Mouse (Mus musculus) spleen, embryonic (tissue): ENCODE measurements around the gene Ppp4r1.

Experiments used
- CTCF ChIA-PET: fragments of 350-600 bp; sonication (Branson Sonifier 250); formaldehyde crosslinking; loops from one replicate; lab custom pipeline; 2022; lab: Charles Lee

The Ppp4r1 gene

DNA sequence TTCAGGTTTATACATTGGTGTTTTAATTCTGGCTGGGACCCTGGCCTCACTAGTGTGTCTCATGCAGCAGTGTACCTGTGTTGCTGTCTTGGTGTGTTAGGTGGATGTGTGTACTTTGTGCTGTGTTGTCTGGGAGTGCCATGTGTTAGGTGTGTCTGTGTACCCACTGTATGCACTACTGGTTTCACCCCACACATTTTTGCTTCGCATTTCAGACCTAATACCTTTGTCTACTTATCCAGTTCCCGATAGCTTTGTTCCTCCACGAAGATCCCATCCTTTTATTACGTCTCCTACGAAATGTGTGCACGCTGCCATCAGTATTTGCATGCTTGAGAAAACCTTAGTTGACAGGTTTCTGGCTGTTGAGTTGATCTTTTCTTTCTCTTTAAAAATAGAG lies 18.1 kb downstream of the Ppp4r1 start:
- CTCF ChIA-PET = no interaction called here

DNA sequence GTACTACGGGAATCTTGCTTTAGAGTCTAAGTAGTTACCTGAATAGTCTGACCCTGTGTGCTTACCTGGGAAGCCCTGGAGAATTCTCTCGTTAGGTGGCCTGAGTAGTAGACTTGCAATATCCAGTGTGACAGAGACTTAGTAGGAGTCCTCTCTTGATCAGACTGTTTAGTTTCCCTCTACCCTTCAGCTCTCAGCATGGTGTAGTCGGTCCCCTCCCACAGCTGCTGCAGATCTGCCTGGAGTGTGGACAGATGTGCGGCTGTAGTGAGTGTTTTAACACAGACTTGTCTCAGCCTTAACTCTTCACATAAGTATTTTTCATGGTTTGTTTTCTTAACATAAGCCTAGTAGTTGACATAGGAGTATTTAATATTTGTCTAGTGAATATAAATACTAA lies 19.7 kb downstream of the Ppp4r1 start:
- CTCF ChIA-PET = no interaction called here

DNA sequence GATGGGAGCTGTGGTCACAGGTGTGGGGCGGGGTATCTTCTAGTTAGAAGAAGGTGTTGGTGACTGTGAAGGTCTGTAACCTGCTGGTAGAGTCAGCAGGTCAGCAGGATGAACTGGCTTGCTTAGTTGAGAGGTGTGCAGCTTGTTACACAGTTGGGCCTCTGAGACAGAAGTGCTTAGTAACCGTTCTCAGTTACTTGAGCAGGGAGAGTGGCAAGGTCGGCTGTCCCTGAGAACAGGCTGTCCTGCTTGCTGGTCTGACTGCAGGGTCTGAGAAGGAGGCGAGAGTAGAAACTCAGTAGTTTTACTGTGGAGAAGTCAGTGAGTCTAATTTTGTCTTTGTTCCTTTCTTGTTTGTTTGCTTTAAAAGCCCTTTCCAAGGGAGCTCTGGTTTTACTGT lies 23.6 kb downstream of the Ppp4r1 start:
- CTCF ChIA-PET = no interaction called here

DNA sequence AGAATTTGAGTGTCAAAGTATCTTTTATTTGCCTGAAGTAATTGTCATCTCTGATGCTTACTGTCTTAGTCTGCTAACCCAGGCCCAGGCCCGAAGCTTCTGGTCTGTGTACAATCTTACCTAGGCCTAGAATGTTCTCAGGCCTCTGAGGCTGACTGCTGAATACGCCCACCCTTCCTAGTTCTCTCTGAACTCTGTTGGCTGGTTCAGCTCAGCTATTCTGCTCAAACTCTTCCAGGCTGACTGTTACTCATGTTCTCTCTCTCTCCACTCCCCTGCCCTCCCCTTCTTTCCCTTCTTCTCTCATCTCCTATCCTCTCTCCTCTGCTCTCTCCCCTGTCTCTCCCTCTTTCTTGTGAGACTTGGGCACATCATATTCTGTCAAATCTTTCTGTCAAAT lies 24.0 kb downstream of the Ppp4r1 start:
- CTCF ChIA-PET = no interaction called here

DNA sequence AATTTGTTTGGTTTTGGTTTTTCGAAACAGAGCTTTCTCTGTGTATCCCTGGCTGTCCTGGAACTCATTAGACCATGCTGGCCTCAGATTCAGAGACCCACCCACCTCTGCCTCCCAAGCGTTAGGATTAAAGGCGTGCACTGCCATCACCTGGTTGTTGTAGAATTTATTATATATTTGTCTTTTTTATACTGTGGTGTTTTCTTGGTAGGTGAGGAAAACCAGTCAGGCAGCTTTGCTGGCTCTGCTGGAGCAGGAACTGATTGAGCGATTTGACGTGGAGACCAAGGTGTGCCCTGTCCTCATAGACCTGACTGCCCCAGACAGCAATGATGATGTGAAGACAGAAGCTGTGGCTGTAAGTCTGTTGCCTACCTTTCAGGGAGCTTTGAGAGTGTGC lies 28.7 kb downstream of the Ppp4r1 start:
- CTCF ChIA-PET = no interaction called here

DNA sequence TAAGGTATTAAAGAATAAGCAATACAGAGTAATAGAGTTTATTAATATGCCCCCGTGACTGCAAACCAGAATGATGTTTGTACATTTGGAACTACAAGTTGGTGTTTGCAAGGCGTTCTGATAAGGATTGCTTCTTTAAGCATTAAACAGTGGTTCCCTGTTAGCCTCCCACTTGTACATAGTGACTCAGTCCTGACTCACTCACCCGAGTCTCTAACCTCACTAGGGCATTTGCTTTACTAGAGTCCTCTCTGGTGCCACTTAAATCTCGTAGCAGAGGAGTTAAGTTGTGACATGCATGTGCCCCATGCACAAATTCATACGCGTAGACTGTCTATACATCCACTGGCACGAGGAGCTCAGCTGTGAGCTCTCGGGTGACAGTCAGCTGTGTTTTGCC lies 31.4 kb downstream of the Ppp4r1 start:
- CTCF ChIA-PET = no interaction called here

DNA sequence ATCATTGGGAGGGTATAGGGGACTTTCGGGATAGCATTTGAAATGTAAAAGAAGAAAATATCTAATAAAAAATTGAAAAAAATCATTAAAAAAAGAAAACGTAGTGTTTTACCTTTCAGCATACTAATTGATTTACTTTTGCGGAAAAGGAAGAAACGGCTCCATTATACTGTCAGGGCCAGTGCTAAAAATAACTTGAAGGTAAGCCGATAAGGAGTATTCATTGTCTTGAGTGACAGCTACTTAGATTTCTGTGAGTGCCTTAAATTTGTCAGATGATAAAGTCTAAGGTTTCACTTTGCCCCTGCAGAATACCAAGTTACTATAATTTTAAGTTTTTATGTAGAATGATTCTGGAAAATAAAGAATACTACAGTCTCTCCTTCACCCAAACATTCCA lies 37.8 kb downstream of the Ppp4r1 start:
- CTCF ChIA-PET = interaction anchor here (1.2 kb wide), 1 partner anchor 113 kb away, joined by 6 read pairs; no protein-coding TSS in a partner anchor

DNA sequence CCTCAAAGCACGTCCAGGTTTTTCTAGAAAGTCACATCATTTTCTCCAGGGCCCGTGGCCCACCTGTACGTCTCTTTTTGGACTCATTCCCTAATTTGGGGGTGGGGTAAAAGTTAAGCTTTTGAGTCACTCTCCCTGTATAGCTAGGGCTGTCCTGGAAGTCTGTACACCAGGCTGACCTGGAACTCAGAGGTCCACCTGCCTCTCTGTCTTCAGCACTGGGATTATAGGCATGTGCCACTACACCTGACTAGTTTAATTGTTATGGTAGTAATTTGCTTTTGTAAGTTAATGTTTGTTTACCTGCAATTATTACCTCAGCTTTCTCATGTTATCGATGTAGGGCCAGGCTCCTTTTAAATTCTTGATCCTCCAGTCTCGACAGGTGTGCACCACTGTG lies 40.0 kb downstream of the Ppp4r1 start:
- CTCF ChIA-PET = no interaction called here

DNA sequence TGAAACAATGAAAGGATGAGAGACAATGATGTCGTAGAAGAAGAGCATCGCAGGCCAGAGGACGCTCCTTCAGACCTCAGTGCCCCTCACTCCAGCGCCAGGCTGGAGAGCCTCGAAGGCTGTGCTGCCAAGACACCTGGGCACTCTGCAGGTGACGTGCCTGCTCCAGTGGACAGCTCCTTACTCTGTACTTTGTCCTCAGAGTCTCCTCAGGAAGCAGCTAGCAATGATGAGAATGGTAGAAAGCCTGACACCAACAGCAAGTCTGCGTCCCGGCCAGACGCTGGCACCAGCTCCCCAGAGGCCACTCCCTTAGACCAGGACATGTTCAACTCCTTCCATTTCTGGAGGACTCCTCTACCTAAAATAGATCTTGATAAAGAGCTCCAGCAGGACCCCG lies 41.9 kb downstream of the Ppp4r1 start:
- CTCF ChIA-PET = no interaction called here

DNA sequence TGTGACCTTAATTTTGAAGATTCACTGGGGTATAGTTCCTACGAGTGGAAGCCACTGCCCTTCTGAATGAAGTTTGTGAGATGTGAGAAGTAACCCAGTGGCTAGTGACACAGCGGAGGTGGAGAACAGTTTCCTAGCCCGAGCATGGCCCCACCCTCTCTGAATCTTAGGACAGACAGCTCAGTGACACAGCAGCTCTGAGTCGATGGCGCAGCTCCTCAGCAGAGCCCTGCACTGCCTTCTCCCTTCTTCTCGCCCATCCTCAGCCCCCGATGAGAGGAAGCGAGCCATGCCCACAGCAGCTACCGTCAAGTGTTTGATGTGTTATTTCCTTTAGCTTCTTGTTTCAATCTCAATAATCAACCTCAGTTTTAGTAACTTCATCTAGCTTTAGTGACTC lies 43.9 kb downstream of the Ppp4r1 start:
- CTCF ChIA-PET = no interaction called here

DNA sequence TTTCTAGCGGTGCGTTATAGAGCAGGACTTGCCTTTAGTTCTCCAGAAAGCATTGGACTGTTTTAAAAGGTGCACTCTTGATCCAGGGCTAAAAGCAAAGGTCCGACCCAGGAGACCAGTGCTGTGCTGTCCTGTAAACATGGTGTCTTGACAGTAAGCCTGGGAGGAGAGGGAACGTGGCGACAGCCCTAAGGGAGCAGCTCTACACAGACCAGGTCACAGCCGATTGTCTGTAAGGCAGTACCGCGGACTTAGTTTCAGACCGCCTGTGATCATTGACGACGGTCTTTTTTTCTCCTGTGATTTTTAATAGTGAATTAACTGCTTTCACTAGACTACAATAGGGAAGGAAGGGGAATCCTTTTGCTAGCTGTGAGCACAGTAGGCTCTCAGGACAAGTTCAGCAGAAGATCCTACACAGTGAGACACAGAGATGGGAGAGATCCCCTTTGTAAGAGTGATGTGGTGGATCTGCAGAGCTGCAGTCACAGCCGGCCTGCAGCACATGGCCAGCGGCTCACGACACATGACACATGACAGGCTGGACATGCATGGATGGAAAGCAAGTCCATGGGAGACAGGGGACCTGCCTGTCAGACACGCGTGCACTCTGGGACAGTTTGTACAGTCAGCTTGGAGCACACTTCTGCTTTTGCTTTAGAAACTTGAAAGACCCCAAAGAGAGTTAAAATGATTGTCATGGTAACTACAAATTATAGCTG lies 44.9 kb downstream of the Ppp4r1 start:
- CTCF ChIA-PET = no interaction called here

DNA sequence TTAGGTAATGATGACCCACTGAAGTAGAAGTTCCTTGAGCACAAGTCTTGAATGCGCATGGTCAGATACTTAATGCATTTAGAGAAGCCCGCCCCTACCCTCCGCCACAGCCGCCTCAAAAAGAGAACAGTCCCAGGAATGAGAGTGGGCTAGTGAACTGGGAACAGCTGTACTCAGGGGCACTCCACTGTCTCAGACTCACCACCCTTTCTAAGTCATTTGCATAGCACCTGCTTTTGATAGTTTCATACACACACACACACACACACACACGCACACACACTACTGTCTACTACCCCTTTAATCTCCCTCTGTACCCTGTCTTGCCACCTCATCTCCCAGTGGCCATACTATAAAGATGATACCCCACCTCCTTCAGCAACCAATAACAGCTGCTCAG lies 45.5 kb downstream of the Ppp4r1 start:
- CTCF ChIA-PET = no interaction called here

DNA sequence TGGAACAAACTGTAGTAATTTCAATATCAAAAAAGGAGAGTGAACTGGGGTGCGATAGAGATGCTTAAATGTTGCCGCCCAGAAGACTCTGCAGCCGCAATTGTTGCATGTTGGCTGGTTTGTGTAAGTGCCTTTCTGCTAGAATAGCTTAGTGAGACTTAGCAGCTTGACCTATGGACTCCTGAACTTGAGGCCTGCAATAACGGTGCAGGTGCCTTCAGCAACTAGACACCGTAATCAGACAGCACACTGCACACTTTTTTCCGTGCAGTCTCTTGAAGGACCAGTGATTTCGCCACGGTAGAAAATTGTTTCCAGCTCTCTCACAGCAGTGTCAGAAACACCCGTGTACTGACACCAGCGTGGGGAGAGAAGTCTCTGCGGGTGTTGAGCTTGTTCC lies 46.6 kb downstream of the Ppp4r1 start:
- CTCF ChIA-PET = interaction anchor here (0.7 kb wide), 1 partner anchor 78 kb away, joined by 4 read pairs; no protein-coding TSS in a partner anchor

DNA sequence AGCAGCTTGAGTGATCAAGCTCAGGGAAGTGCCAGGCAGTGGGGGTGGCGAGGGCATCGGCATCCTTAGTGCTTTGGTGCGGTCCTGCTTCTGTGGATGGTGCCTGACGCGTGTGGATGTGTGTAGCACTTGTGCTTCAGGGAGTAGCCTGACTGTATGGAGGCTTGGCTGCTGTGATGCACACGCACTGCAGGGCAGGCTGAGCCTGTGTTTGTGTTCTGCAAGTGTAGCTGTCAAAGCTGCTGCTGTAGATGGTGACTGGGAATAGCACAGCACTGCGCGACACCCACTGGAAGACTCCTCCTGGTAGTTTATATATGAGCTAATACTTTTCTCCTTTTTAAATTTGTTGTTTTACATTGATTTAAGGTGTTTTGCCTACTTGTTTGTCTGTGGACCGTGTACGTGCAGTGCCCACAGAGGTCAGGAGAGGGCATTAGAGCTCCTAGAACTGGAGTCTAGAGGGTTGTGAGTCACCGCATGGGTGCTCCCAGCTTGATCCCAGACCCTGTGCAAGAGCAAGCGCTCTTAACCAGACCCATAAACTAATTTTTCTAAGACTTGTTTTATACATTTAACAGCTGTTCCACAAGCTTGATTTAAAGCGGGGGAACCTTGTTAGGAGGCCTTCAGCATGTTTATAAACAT lies 48.0 kb downstream of the Ppp4r1 start:
- CTCF ChIA-PET = no interaction called here

DNA sequence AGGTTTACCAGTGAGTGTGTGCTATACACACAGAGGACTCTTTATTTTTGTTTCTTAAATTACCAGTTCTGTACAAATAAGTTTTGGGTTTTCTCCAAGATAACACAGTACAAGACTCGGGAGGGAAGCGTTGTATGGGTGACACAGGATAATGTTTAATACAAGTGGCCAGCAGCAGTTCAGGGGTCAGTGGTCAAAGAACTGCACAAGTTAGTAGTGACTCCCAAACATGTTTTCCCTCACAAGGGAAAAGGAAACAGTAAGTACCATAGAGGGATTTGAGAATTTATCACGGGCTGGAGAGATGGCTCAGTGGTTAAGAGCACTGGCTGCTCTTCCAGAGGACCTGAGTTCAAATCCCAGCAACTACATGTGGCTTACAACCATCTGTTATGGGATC lies 51.5 kb downstream of the Ppp4r1 start:
- CTCF ChIA-PET = interaction anchor here (0.7 kb wide), 1 partner anchor 96 kb away, joined by 3 read pairs; no protein-coding TSS in a partner anchor

DNA sequence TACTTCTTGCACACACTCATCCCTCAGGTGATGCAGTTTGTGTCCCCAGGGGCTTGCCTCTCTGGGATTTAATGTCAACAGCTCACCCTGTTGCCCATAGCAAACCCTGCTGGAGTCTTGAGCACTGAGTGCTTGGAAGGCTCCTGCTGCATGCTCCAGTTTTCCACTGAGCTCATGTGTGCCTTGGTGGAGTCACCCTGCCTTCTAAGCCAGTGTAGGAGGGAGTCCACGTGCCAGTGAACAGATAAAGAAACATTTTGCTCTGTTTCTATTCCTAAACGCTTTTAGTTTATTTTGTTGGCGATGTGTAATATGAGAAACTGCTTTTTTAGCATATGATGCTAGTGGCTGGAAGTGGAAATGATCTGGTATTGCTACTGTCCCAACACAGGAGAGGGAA lies 54.4 kb downstream of the Ppp4r1 start:
- CTCF ChIA-PET = no interaction called here

DNA sequence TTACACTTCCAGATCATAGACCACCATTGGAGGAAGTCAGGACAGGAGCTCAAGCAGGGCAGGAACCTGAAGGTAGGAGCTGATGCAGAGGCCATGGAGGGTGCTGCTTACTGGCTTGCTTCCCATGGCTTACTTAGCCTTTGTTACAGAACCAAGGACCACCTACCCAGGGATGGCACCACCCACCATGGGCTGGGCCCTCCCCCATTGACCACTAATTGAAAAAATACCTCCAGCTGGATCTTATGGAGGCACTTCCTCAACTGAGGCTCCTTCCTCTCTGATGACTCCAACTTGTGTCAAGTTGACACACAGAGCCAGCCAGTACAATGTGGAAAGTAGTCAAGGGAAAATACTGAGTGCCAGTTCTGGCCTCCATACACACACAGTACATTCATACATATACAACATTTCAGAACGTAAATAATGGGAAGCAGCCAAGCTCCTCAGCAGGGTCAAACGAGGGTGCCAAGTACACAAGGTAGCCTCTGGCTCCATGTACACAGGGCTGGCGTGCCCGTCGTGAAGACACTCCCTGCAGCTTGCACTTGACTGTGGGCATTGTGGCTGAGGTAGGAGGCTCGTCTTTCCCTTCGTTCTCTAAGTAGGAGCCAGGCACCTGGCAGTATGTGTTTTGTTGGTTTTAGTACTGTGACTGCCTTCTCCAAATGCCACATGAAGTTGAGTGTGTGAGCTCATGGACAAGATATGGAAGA lies 57.3 kb downstream of the Ppp4r1 start:
- CTCF ChIA-PET = no interaction called here

DNA sequence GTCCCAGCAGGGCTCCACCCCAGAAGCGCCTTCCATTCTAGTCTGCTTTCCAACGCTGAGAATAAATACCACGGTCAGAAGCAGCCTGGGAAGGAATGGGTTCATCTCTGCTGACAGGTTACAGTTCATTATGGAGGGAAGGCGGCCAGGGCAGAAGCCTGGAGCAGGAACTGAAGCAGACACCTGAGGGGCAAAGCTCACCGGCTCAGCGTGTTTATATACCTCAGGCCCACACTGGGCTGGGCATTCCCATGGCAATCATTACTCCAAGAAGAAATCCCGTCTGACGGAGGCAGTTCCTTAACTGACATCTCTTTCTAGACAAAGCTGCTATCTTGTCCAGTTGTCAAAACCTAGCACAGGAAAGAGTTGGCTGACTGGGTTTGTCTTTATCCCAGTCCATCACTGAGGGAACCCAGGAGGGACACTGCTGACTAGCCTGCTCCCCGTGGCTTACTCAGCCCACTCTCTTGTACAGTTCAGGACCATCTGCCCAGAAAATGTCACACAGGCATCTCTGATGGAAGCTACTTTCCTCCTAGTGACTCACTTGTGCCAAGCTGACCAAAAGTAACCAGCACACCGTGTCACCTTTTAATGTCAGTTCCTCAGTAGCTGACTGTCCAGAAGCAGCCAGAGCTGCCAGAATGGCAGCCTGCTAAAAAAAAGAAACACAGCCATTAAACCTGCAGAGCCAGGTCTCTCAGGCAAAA lies 60.5 kb downstream of the Ppp4r1 start:
- CTCF ChIA-PET = no interaction called here

DNA sequence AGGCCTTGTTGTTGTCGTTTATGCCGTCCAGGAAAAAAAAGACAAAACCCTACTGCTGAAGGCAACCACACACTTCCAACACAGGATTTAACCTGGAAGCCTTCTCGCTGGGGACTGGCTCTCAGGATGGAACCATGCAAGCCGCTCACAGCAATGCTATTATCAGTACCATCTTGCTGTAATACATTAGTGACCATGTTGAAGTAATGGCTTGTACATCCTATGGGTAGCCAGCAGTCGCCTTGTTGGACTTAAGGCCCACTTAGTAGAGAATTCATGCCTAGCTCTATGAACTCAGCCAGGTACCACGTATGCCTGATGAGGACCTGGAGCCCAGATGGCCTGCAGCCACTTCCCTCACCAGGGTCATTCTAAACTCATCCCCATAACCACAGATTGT lies 63.0 kb downstream of the Ppp4r1 start:
- CTCF ChIA-PET = no interaction called here

DNA sequence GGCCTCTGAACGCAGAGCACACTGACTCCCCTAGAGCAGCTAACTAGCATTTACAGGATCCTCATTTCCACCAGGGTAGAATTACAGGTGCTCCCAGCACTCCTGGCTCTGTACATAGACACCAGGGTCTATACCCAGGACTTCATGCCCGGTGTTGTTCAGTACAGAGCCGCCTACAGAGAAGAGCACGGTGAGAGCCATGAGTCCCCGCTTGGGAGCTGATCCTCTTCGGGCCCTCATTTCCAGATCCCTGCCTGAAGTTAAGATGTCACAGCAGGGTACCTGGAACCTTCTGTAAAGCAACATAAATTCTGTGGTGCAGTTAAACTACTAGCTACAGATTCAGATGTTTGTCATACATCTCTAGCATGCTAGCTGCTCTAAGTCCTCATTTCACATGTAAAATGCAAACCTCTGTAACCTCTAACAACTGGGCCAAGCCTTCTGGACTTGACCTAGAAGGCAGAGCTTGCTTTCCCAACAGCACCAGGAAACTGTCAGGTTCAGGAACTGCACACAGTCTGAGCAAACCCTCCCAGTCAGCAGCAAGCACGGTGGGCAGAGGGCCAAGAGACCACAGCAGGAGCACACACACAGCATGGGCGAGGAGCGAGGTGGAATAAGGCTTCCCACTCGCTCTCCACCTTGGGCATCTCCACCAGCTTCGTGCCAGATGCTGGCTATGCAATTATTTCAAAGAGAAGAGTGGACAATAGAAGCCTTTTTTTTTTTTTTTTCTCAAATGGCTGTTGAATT lies 65.5 kb downstream of the Ppp4r1 start:
- CTCF ChIA-PET = no interaction called here

DNA sequence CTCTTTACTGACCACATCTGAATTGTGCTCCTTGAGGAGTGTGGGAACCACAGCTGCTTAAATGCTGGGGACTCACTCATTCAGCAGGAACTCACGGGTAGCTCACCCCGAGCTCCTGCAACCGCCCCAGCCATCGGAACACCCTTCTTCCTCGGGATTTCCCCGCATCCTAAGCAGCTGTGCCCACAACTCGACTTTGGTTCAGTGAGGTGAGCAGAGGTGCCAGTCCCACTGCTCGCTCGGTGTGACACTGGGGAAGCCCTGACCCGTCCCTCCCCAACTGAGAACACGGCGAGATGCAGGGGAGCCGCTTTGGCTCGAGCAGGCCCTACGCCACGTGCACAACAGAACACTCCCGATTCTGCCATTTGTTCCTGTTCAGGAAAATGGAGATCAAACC lies 68.1 kb downstream of the Ppp4r1 start:
- CTCF ChIA-PET = interaction anchor here (0.6 kb wide), 1 partner anchor 211 kb away, joined by 4 read pairs; no protein-coding TSS in a partner anchor
